Mouse (Mus musculus) retina, postnatal 7 days (tissue): ENCODE measurements around the gene Ppib.

Source experiments
- DNase-seq: peaks from one replicate; pipeline ENCODE4 v3.0.0-alpha.2; 2012; ENCODE audit warnings: low read depth, low spot score

Gene Ppib

DNA sequence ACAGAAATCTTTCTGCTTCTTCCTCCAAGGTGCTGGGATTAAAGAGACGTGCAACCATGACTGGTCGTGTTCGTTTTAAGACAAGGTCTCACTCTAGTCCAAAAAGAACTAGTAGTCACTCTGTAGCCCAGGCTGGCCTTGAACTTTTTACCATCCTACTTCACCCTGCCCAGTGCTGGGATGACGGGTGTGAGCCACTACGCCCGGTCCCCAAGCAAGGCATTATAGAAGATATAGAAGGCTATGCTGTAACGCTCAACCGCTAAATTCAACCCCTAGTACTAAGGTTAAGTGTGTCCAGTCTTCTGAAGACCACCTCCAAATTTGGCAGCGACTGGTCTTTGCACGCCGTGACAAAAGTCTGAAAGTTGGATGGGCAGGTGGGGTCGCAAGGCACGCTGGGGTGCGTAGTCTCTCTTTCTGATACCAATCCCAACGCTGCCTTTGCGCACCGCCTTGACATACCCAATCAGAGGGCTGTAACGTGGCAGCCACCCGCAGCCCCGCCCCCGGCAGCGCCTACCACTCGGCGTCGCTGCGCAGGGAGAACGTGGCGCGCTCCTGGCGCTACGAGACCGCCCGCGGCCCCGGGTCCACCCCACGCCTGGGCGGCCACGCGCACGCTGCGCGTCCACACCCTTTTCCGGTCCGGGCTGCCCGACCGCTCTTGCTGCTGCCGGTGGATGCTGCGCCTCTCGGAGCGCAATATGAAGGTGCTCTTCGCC, at the start of gene Ppib:
Ppib (plus strand) TSS at position 640 of the 725 bp plus-strand sequence.
- peak; percentile 90 for DNase-seq

DNA sequence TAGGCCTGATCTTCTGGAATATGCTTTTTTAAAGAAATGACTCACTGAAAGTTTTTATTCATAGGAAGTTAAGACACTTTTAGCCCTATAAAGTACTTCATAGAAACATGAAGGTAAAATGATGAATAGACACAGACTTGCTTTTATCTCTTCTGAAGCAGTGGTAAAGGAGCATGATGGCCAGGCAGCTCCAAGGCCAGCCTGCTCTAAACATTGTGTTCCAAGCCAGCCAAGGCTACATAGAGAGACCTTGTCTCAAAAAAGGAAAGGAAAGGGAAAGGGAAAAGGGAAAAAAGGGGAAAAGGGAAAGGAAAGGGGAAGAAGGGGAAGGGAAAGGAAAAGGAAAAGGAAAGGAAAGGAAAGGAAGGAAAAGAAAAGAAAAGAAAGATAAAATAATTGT, 39.4 kb upstream of the Ppib start:
- no peak for DNase-seq

DNA sequence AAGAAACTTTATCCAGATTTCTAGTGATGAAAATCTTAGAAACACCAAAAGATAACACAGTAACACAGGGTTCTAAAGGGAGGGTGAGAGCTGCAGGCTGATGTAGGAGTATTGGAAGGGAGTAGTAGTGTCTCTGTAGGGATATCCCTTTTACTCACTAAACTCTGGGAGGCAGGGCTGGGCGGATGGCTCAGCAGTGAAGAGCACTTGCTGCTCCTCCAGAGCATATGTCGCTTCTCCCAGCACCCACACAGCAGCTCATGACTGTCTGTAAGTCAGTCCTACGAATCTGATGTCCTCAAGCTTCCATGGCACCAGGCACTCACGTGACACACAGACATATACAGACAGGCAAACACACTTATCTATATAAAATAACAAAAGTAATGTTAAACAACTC, 21.9 kb upstream of the Ppib start:
- no peak for DNase-seq

GRCm38 (mm10) chr9:66038581-66038980, 21.4 kb upstream of the Ppib start:
- DNase-seq = no peak

DNA sequence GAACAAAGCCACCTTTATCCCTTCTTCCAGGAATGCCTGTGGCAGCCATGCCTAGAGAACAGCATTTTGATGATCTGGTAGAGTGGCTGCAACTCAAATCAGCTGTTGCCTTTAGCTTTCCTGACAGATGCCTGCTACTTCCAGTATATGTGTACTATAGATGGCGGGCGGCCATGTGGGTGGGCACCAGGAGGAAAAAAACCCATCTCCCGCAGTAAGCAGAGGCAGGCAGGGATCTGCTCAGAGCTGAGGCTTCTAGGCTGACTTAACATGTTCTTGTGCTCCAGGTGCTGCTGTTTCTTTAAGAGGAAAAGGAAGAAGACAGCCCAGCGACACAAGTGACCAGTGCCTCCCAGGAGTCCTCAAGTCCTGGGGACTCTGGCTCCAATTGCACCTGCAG, 20.7 kb upstream of the Ppib start:
- DNase-seq = no peak

- DNase-seq = no peak
Observed at GRCm38 (mm10) chr9:66040801-66041200, 19.2 kb upstream of the Ppib start.

DNA sequence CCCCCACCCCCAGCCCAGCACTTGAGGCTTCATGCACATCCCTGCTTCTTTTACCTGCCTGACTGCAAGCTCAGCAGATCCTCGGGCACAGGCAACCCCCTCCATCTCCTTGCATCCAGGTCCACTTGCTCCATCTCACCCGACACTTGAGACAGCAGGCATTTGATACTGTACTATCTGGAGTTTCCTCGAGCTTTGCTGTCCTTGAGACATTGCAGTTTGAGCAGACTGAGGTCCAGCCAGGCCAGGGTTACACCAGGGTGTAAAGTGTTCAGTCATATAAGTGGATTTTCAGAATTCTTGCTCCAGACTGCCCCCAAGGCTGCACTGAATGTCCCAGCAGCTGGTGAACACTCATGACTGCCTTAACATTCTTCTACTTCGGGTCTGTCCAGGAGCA, 17.7 kb upstream of the Ppib start:
- no peak for DNase-seq

DNA sequence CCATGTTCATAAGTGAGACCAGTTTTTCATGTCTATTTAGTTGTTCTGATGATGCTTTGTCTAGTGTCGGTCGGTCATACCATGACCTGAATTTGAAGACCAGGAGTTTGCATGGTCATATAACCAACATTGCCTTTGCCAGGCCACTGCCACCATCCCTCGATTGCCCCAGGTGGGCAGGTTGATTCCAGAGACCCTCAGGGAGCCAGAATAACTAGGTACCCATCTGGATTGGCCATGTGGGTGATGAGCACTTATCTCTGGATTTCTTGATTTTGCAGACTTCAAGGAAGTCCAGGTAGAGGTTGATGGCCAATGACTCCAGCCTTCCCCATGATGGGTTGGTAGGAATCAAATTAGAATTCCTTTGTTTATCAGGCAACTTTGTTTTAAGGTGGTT, 16.8 kb upstream of the Ppib start:
- no peak for DNase-seq

- no peak for DNase-seq
Observed at GRCm38 (mm10) chr9:66049931-66050601, 10.0 kb upstream of the Ppib start.

DNA sequence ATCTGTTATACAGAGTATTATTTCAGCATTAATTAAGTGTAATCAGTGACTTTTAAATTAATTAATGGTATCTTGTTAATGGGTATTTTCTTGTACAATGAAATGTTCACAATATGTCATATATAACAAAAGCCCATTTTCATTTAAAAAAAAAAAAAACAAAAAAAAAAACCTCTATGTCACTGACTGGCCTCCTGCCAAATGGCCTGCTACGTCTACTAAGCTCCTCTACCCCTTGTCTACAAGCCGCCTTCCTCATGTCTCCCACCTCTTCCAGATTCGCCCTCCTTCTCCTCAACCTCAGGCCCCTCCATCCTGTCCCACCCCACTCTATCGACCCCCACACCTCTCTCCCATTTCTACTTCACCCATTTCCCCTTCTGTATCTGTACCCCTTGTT, 8.5 kb upstream of the Ppib start:
- DNase-seq = no peak

DNA sequence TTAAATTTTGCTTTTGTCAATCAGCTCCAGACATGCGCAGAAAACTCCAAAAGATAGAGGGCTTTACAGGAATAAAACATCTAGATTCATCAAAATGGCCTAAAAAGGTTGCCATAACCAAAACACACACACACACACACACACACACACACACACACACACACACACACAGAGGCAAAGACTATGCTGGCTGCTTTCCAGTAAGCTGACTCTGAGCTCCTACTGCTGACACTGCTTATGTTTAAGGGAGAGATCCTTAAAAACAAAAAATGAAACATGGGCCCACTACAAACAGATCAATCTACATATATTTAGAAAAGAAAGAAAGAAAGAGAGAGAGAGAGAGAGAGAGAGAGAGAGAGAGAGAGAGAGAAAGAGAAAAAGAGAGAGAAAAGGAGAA, 7.3 kb upstream of the Ppib start:
- no peak for DNase-seq

DNA sequence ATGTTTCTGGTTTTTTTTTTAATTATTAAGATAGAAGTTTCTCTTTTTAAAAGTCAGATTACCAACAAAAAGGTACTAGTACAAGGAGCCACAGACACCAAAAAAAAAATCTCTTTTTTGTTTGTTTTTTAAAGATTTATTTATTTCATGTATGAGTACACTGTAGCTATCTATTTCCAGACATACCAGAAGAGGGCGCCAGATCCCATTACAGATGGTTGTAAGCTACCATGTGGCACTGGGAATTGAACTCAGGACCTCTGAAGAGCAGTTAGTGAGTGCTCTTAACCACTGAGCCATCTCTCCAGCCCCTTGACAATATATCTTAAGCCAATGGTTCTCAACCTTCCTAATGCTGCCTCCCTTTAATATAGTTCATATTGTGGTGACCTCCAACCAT, 6.4 kb upstream of the Ppib start:
- DNase-seq = no peak

GRCm38 (mm10) chr9:66060308-66060647, 256 bp downstream of the Ppib start:
- DNase-seq = no peak

DNA sequence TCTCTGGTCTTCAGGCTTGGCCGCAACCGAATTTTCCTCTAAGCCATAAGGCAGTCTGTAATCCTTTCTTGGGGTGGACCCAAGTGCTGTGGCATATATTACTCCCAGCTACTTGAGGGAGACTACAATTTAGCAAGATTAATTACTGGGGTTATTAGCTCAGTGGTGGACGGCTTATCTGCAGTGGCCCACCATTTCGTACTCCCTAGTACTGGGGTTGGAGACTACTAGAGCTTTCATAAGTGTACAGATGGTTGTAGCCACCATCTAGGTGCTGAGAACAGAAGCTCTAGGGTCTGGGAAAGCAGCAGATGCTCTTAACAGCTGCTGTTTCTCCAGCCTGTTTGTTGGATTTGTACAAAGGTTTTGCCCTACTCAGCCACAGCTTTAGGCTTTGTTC, 964 bp downstream of the Ppib start:
- no peak for DNase-seq

DNA sequence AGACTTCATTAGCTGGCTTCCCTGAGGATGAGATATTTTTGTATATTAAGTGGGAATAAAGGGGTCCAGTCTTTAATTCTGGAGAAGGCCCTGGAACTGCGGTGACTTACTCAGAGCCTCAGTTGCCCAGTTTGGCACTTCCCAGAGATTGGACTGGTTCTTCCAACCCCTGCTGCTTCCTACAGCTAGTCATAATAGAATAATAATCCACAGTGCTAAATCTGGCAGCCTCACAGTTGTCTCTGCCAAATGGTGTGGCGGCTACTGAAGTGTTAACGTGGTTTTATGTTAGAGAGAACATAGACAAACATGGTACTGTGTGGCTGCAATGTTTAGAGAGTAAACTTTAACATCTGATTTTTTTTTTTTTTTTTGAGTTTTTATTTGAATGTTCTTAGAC, 1.6 kb downstream of the Ppib start:
- no peak for DNase-seq

- no peak for DNase-seq
Observed at GRCm38 (mm10) chr9:66063446-66063845, 3.4 kb downstream of the Ppib start.

DNA sequence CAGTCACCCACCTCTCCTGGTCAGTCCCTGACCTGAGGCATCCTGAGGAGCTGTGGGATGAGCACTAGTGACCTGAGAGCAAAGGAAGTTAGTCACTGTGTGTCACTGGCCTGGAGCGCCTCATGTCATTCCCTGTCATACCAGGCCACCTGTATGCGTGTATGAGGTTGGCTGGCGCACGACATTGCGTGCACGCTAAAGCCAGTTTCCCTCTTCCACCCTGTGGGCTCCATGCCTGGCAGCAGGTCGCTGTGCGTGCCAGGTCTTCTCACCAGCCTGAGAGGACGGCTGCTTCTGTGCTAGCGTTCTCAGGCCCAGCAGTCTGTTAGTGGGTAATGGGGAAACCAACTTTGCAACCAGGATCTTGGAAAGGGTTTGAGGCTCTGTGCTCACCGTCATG, 4.3 kb downstream of the Ppib start:
- DNase-seq = no peak

DNA sequence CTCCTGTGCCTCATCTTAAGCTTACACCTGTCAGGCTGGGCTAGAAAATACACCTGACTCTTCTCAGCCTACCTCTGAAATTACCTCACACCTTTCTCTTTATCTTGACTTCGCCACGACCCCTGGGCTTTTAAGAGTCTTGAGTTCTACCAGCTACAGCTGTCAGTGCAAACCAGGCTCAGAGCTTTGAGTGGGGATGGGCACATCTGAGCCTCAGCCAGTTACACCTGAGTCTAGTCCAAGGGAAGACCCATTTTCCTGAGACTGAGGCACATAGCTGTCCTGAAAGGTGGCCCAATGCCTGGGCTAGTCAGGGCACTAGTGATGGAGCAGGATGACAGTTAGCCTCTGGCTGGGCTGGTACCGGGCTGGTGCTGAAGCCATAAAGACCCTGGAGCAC, 6.8 kb downstream of the Ppib start:
- DNase-seq = no peak

- no peak for DNase-seq
Observed at GRCm38 (mm10) chr9:66067542-66067941, 7.5 kb downstream of the Ppib start.

- no peak for DNase-seq
Observed at GRCm38 (mm10) chr9:66068056-66068455, 8.0 kb downstream of the Ppib start.

GRCm38 (mm10) chr9:66068971-66069391, 9.0 kb downstream of the Ppib start:
- DNase-seq = no peak

DNA sequence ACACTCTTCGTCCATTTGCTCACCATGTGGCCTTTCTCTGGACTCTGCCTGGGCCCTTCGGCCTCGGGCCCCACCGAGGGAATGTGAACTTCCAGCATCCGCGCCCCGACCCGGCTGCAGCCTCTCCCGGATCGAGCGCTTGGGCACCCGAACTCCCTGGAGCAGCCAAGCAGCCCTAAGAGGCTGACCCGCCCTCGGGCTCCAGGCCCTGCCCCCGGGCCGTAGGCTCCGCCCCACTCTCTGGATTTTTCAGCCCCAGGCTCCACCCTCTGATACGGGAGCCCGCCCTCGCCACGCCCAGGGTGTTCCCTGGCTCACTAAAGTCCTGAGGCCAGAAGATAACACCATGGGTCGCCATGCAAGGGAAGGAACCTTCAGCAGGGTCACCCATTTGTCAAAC, 9.6 kb downstream of the Ppib start, which contains the start of gene Snx22:
Snx22 (minus strand) TSS at position 137 of the 400 bp plus-strand sequence.
- peak; percentile 50 for DNase-seq

- no peak for DNase-seq
Observed at GRCm38 (mm10) chr9:66070151-66070550, 10.1 kb downstream of the Ppib start.

- no peak for DNase-seq
Observed at GRCm38 (mm10) chr9:66072754-66073153, 12.7 kb downstream of the Ppib start.
